Mouse (Mus musculus): ENCODE measurements around the gene Ino80e. TPM values are rescaled to one million over a fixed set of nuclear protein-coding genes. Genes with fewer than 3 reads are reported as not detected.
A peak's percentile ranks its signal among the peaks of the same experiment; 100 is the strongest.

Gene Ino80e
- polyA plus RNA-seq, 1 experiment = 62.4 TPM

DNA sequence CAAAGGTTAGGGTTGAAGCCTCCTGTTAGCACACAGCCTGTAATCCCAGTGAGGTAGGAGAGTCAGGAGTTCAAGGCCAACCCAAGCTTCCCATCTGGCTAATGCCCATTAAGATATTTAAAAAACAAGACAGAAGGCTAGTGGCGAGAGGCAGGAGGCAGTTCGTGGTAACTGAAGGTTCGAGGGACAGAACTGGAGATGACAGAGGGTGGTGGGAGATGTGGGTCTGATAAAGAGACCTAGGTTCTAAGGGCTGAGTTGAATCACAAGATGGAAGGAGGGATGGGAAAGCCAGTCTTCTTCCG, 15.1 kb downstream of the Ino80e start, which contains the start of gene Doc2a:
Gene Doc2a (plus strand): TSS at position 301 of the 305 bp plus-strand sequence.
- peaks cover 43% of the 10 kb centered on the region for H3K27me3 ChIP-seq (ENCODE audit: control insufficient read depth, insufficient read depth, insufficient read length)
- no peak within 1 kb of the TSS for H3K4me3 ChIP-seq
- H3K4me2 ChIP-seq (ENCODE audit: low read depth) = no peak within 1 kb of the TSS

DNA sequence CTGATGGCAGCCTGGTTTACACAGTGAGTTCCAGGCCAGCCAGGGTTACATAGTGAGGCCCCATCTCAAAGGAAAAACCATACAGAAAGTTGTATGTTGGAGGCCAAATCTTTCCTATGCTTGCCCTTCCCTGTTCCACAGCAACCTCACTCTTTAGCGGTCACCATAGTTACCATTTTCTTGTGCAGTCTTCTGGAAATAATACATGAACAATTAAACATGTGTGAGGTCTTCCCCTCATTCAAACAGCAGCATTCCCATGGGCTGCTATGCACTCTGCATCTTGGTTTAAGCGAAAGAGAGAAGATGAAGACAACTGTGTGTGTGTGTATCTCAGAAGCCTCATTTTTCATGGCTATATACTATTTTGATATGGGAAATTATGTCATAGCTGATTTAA, 16.7 kb downstream of the Ino80e start:
- Histone ChIP-seq H3ac (ENCODE audit: control insufficient read depth, insufficient read length) (no peak overlapping the region), H3K4me2 (ENCODE audit: low read depth) (no peak overlapping the region), H3K36me3 (ENCODE audit: control insufficient read depth, insufficient read depth) (no peaks in the 10 kb centered on the region), H3K27me3 (ENCODE audit: control insufficient read depth, insufficient read depth, insufficient read length) (peaks cover 49% of the 10 kb centered on the region), H3K79me2 (ENCODE audit: control insufficient read depth, insufficient read depth) (no peaks in the 10 kb centered on the region), H3K4me3 (no peak overlapping the region)
- TF ChIP-seq REST (IDR thresholded peaks at IDR 0.05; ENCODE audit: insufficient read depth, insufficient read length) = no peak
- no peak for TF ChIP-seq TCF12 (IDR thresholded peaks at IDR 0.05; ENCODE audit: insufficient read depth, poor library complexity, severe bottlenecking)
- no peak for TF ChIP-seq SRF (IDR thresholded peaks at IDR 0.05; ENCODE audit: control insufficient read depth, insufficient read length, low read depth)
- TF ChIP-seq USF1 (IDR thresholded peaks at IDR 0.05; ENCODE audit: low read depth) = no peak
- TF ChIP-seq POLR2AphosphoS2 (IDR thresholded peaks at IDR 0.05; ENCODE audit: insufficient read length, low read depth) = no peak
- no peak for TF ChIP-seq CEBPB (IDR thresholded peaks at IDR 0.05; ENCODE audit: insufficient read depth, poor library complexity, severe bottlenecking)
- TF ChIP-seq MAX (IDR thresholded peaks at IDR 0.05; ENCODE audit: low read depth) = no peak
- no peak for TF ChIP-seq MYOD1 (IDR thresholded peaks at IDR 0.05; ENCODE audit: control insufficient read depth in 1 of 3, insufficient read length in 2 of 3, low read depth in 2 of 3)

More for the DNA sequence above, 15.1 kb downstream of the Ino80e start, which contains the start of gene Doc2a:
- Histone ChIP-seq H3K79me2 (ENCODE audit: control insufficient read depth, insufficient read depth) (no peaks in the 10 kb centered on the region), H3ac (ENCODE audit: control insufficient read depth, insufficient read length) (no peak within 1 kb of the TSS), H3K36me3 (ENCODE audit: control insufficient read depth, insufficient read depth) (no peaks in the 10 kb centered on the region)
- TF ChIP-seq POLR2A (IDR thresholded peaks at IDR 0.05; ENCODE audit: insufficient read length, low read depth) (no peak), MAX (IDR thresholded peaks at IDR 0.05; ENCODE audit: low read depth) (no peak), TCF12 (IDR thresholded peaks at IDR 0.05; ENCODE audit: insufficient read depth, poor library complexity, severe bottlenecking) (no peak), POLR2AphosphoS2 (IDR thresholded peaks at IDR 0.05; ENCODE audit: insufficient read length, low read depth) (no peak), TCF3 (IDR thresholded peaks at IDR 0.05; ENCODE audit: insufficient read length, low read depth) (no peak), REST (IDR thresholded peaks at IDR 0.05; ENCODE audit: insufficient read depth, insufficient read length) (no peak), MYOD1 (IDR thresholded peaks at IDR 0.05; ENCODE audit: control insufficient read depth in 1 of 3, insufficient read length in 2 of 3, low read depth in 2 of 3) (no peak), MYOG (IDR thresholded peaks at IDR 0.05; ENCODE audit: control insufficient read depth in 1 of 3, insufficient read depth in 1 of 3, insufficient read length in 2 of 3, low read depth in 2 of 3) (no peak), USF1 (IDR thresholded peaks at IDR 0.05; ENCODE audit: low read depth) (no peak), SRF (IDR thresholded peaks at IDR 0.05; ENCODE audit: control insufficient read depth, insufficient read length, low read depth) (no peak), E2F4 (IDR thresholded peaks at IDR 0.05; ENCODE audit: insufficient read depth) (no peak), CEBPB (IDR thresholded peaks at IDR 0.05; ENCODE audit: insufficient read depth, poor library complexity, severe bottlenecking) (no peak)

DNA sequence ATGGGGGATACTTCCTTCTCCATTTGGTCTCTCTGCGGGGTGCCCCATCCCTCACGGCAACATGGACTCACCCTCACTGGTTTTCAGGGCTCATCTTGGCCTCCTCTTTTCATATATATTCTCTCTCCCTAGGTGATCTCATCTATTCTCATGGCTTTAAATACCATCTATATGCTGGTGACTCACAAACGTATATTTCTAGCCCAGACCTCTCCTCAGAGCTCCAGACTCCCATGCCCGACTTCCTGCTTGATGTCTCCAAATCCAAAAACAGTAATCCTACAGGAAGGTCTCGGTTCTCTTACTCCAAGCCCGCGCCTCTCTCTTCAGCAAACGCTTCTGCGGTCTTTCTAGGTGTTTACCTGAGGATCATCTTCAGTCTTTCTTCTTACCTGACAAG, 18.9 kb downstream of the Ino80e start:
- H3K27me3 ChIP-seq (ENCODE audit: control insufficient read depth, insufficient read depth, insufficient read length) = peaks cover 41% of the 10 kb centered on the region
- no peaks in the 10 kb centered on the region for H3K79me2 ChIP-seq (ENCODE audit: control insufficient read depth, insufficient read depth)
- no peak overlapping the region for H3K4me2 ChIP-seq (ENCODE audit: low read depth)
- H3K36me3 ChIP-seq (ENCODE audit: control insufficient read depth, insufficient read depth) = no peaks in the 10 kb centered on the region
- H3K4me3 ChIP-seq = no peak overlapping the region
- TF ChIP-seq TCF12 (IDR thresholded peaks at IDR 0.05; ENCODE audit: insufficient read depth, poor library complexity, severe bottlenecking) = no peak
- no peak overlapping the region for H3ac ChIP-seq (ENCODE audit: control insufficient read depth, insufficient read length)

DNA sequence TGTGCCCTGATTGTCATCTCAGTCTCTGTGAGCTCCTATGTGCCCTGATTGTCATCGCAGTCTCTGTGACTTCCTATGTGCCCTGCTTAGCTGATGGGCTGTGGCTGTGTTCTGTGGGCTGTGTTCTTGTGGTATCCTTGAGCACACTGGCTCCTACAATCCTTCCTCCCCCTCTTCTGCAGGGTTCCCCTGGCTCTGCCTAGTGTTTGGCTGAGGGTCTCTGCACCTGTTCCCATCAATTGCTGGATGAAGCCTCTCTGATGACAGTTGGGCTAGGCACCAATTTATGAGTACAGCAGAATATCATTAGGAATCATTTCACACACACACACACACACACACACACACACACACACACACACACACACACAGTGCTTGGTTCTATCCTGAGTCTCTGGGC, 28.9 kb downstream of the Ino80e start:
- H3K27me3 ChIP-seq (ENCODE audit: control insufficient read depth, insufficient read depth, insufficient read length) = peaks cover 63% of the 10 kb centered on the region
- H3K79me2 ChIP-seq (ENCODE audit: control insufficient read depth, insufficient read depth) = no peaks in the 10 kb centered on the region
- TF ChIP-seq SRF (IDR thresholded peaks at IDR 0.05; ENCODE audit: control insufficient read depth, insufficient read length, low read depth) (no peak), MYOD1 (IDR thresholded peaks at IDR 0.05; ENCODE audit: control insufficient read depth in 1 of 3, insufficient read length in 2 of 3, low read depth in 2 of 3) (peak in 1 of 3 experiments; percentile 36)
- H3K4me3 ChIP-seq = no peak overlapping the region
- no peaks in the 10 kb centered on the region for H3K36me3 ChIP-seq (ENCODE audit: control insufficient read depth, insufficient read depth)
- H3K4me2 ChIP-seq (ENCODE audit: low read depth) = no peak overlapping the region
- H3ac ChIP-seq (ENCODE audit: control insufficient read depth, insufficient read length) = no peak overlapping the region

DNA sequence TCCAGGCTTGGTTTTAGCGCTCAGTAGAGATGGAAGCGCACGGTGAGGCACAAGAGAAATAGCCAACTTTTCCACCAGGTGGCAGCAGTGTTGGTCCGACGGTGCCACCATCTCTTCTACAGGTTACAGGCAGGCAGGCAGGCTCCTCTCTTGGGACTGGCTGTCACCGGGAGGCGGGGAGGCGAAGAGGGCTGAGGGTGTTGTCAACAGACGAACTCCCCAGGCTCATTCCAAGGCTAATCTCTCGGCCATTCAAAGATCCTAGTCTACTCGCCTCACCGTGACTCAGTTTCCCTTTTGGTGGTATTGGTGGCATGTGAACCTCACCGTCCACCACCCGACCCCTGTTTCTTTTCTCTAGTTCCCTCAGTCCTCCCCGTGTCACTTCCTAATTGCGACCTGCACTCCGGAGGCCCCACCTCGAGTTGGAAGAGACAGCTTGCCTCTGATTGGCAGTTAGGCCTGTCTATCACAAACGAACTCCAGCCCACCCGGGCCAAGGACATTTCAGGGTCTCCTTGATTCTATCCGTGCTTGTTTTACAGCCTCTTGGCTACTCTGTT, 30.1 kb downstream of the Ino80e start:
- TF ChIP-seq TCF3 (IDR thresholded peaks at IDR 0.05; ENCODE audit: insufficient read length, low read depth) (no peak), USF1 (IDR thresholded peaks at IDR 0.05; ENCODE audit: low read depth) (no peak), MYOD1 (IDR thresholded peaks at IDR 0.05; ENCODE audit: control insufficient read depth in 1 of 3, insufficient read length in 2 of 3, low read depth in 2 of 3) (no peak), POLR2A (IDR thresholded peaks at IDR 0.05; ENCODE audit: insufficient read length, low read depth) (no peak), SRF (IDR thresholded peaks at IDR 0.05; ENCODE audit: control insufficient read depth, insufficient read length, low read depth) (no peak), REST (IDR thresholded peaks at IDR 0.05; ENCODE audit: insufficient read depth, insufficient read length) (no peak), TCF12 (IDR thresholded peaks at IDR 0.05; ENCODE audit: insufficient read depth, poor library complexity, severe bottlenecking) (no peak), E2F4 (IDR thresholded peaks at IDR 0.05; ENCODE audit: insufficient read depth) (no peak), CEBPB (IDR thresholded peaks at IDR 0.05; ENCODE audit: insufficient read depth, poor library complexity, severe bottlenecking) (no peak)
- H3K27me3 ChIP-seq (ENCODE audit: control insufficient read depth, insufficient read depth, insufficient read length) = peaks cover 70% of the 10 kb centered on the region
- no peaks in the 10 kb centered on the region for H3K36me3 ChIP-seq (ENCODE audit: control insufficient read depth, insufficient read depth)
- H3ac ChIP-seq (ENCODE audit: control insufficient read depth, insufficient read length) = no peak overlapping the region
- no peak overlapping the region for H3K4me3 ChIP-seq
- H3K79me2 ChIP-seq (ENCODE audit: control insufficient read depth, insufficient read depth) = no peaks in the 10 kb centered on the region
- no peak overlapping the region for H3K4me2 ChIP-seq (ENCODE audit: low read depth)
